Mouse (Mus musculus) heart, embryonic 15.5 days (tissue): Measurements from ENCODE around the gene Cdhr2. TPM values are rescaled to one million over a fixed set of nuclear protein-coding genes. Genes with fewer than 3 reads are reported as not detected.

Experiments
- ATAC-seq: fragments of 200-750 bp; cut with Nextera tagmentation; replicated peaks from 2 replicates; pipeline ENCODE4 v1.8.0; 2017; ENCODE audit warnings: low read depth, moderate TSS enrichment; ENCODE audit not compliant: insufficient number of reproducible peaks, insufficient read depth, low FRiP score
- H3K27ac ChIP-seq: fragments of 300-500 bp; sonication (generic); 2 replicates; pipeline ENCODE4 v1.5.1; 2015; ENCODE audit warnings: mild to moderate bottlenecking, inconsistent platforms
- H3K27me3 ChIP-seq: fragments of 300-500 bp; sonication (generic); 2 replicates; pipeline ENCODE4 v1.6.1; 2015; ENCODE audit warnings: inconsistent platforms
- H3K36me3 ChIP-seq: fragments of 300-500 bp; sonication (generic); 2 replicates; pipeline ENCODE4 v1.6.1; 2015; ENCODE audit warnings: mild to moderate bottlenecking, inconsistent platforms
- H3K4me1 ChIP-seq: fragments of 300-500 bp; sonication (generic); replicated peaks from 2 replicates; pipeline ENCODE4 v1.6.1; 2015; ENCODE audit warnings: inconsistent platforms
- H3K4me2 ChIP-seq: fragments of 300-500 bp; sonication (generic); 2 replicates; pipeline ENCODE4 v1.6.1; 2015; ENCODE audit warnings: inconsistent platforms, mild to moderate bottlenecking, moderate library complexity
- H3K4me3 ChIP-seq: fragments of 300-500 bp; sonication (generic); 2 replicates; pipeline ENCODE4 v1.5.1; 2015; ENCODE audit warnings: mild to moderate bottlenecking, inconsistent platforms
- H3K9ac ChIP-seq: fragments of 300-500 bp; sonication (generic); 2 replicates; pipeline ENCODE4 v1.6.1; 2015; ENCODE audit warnings: mild to moderate bottlenecking, inconsistent platforms
- H3K9me3 ChIP-seq: fragments of 300-500 bp; sonication (generic); replicated peaks from 2 replicates; pipeline ENCODE4 v1.6.1; 2016; ENCODE audit warnings: inconsistent platforms
- WGBS: fragments of 180-500 bp; shearing (Covaris S2); methylation state at CpG from one replicate; pipeline ENCODE4 v1.1.7; 2015; ENCODE audit warnings: mixed read lengths; 5-methylcytosine and 5-hydroxymethylcytosine counted together
- polyA plus RNA-seq: library from polyadenylated mRNA; unstranded; fragments of >200 nt; fragmentation: Nextera tagmentation; extraction: Ambion mirVana; gene quantifications from 2 replicates; pipeline ENCODE4 v1.2.1, GENCODE M21; 2015

The Cdhr2 gene
- polyA plus RNA-seq, 1 experiment from 2014 or later = 0.04 TPM

DNA sequence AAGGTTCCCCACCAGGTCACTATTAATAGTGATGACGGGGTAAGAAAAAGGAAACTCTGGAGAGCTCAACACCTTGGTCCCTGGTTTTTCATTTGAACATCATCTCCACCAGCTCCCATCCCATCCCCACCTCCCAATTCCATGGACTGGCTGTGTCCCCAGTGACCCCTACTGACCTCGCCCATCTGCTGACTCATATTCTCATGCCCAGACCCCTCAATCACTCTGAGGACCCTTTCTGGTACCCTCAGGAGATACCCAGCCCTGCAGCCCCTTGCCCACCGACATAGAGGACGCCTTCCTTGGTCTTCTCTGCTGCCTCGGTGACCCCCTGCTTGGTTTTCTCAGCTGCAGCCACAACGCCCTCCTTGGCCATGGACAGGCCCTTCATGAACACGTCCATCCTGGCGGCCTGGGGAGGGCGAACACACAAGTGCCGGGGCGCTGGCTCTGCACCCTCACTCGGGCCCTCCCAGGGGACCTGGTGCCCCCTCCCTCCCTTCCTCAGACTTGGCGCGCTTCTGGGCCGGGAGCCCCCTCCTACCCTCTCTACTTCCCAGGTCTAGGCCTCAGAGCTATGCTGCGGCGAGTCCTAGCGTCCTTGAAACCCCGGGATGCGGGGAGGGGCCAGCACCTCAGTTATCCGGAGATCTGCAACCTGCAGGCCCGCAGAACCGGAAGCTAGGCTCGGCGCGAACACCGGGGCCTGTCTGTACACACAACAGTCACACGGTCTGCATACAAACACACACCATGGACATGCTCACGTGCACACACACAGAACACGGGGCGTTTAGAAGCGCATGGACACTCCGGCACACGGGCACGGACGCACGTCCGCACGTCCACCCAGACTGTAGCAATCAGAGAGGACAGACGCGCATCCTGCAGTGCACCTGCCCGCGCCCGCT lies 64.3 kb downstream of the Cdhr2 start:
- WGBS = 4% methylated on average over 44 of the region's 44 CpGs
- Histone ChIP-seq H3K4me3 (peak overlapping the region; percentile 31), H3K9me3 (no peaks in the 10 kb centered on the region), H3K9ac (no peak overlapping the region), H3K4me1 (peaks cover 10% of the 10 kb centered on the region), H3K4me2 (peak overlapping the region; percentile 57), H3K27ac (no peak overlapping the region), H3K27me3 (peaks cover 72% of the 10 kb centered on the region), H3K36me3 (no peaks in the 10 kb centered on the region)
- no peak for ATAC-seq

DNA sequence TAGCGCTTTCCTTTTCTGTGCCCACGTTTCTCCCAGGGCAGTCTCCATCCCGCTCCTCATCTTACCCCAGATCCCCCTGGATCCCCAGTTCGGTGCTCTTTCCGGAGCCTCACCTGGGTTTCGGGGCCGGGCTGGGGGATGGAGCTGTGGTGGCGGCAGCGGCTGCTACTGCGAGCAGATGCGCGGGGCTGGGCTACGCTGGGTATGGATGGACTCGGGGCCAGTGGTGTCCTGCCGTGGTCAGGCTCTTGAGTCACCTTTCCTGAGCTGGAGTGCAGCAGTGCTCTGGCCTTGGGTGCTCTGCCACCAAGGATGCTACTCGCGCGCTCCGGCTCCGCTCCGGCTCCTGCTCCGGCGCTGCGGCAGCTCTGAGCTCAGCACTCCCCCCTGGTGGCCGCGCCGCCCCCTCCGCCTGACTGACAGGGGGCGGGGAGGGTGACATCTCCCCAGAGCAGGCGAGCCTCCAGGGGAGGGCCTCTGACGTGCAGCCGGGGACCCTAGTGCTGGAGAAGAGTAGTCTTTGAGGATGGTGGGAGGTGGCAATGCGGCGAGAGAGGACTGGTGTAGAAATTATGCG lies 65.0 kb downstream of the Cdhr2 start, which contains the start of gene Sncb:
Gene Sncb (minus strand): TSS at position 404 of the 577 bp plus-strand sequence.
- H3K36me3 ChIP-seq = no peaks in the 10 kb centered on the region
- H3K4me2 ChIP-seq = peak within 1 kb of the TSS; percentile 57
- peaks cover 64% of the 10 kb centered on the region for H3K27me3 ChIP-seq
- 0 out of 2 replicates have a peak, but pooled peaks have one; percentile 31 for ATAC-seq
- no peaks in the 10 kb centered on the region for H3K9me3 ChIP-seq
- no peak within 1 kb of the TSS for H3K27ac ChIP-seq
- H3K4me1 ChIP-seq = peaks cover 10% of the 10 kb centered on the region
- WGBS = 2% methylated on average over 33 of the region's 35 CpGs
- H3K4me3 ChIP-seq = peak within 1 kb of the TSS; percentile 31
- H3K9ac ChIP-seq = no peak within 1 kb of the TSS

DNA sequence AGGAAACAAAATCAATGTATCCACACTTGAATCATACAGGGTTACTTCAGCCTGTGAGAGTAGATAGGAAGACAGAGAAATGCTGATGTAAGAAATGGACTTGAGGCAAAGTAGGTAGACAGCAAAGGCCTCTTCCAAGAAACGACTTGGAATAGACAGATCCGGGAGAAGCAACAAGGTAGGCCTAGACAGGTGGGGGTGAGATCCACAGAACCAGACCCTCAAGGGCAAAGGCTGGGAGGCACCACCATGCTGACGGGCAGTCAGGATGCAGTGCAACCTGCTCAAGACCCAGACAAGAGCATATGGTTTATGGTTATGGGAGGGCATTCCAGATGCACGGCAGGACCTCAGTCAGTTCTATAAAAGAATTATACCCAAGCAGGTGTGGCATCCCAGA lies 65.8 kb downstream of the Cdhr2 start:
- Histone ChIP-seq H3K4me1 (peaks cover 10% of the 10 kb centered on the region), H3K27me3 (peaks cover 58% of the 10 kb centered on the region), H3K27ac (no peak overlapping the region), H3K4me2 (no peak overlapping the region), H3K4me3 (no peak overlapping the region), H3K9me3 (no peaks in the 10 kb centered on the region), H3K9ac (no peak overlapping the region), H3K36me3 (no peaks in the 10 kb centered on the region)
- 78% methylated on average over 4 of the region's 4 CpGs for WGBS
- ATAC-seq = no peak

DNA sequence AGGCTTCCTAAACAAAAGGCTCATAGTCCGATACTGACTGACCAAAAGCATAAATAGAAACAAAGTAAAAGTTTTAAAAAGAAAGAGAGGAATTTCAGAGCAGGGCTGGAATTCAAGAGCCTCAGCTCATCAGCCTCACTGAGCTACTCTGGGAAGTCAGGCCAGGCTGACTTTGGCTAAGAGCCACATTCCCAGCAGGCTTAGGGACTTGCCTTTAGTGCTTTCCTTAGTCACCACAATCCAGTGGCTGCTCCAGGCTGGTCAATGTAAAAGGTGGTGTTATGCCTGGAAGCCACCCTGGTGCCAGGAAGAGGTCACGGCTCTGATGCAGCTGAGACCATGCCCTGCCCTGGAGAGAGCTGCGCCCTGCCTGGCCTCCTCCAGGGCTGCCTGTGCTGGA lies 79.3 kb downstream of the Cdhr2 start:
- no peak for ATAC-seq
- 63% methylated on average over 3 of the region's 3 CpGs for WGBS
- Histone ChIP-seq H3K36me3 (no peaks in the 10 kb centered on the region), H3K9me3 (no peaks in the 10 kb centered on the region), H3K4me3 (no peak overlapping the region), H3K27ac (no peak overlapping the region), H3K9ac (no peak overlapping the region), H3K27me3 (peaks cover 9% of the 10 kb centered on the region; the same call in 1 of the 2 replicates), H3K4me2 (no peak overlapping the region), H3K4me1 (peaks cover 4% of the 10 kb centered on the region; the same call in 1 of the 2 replicates)

DNA sequence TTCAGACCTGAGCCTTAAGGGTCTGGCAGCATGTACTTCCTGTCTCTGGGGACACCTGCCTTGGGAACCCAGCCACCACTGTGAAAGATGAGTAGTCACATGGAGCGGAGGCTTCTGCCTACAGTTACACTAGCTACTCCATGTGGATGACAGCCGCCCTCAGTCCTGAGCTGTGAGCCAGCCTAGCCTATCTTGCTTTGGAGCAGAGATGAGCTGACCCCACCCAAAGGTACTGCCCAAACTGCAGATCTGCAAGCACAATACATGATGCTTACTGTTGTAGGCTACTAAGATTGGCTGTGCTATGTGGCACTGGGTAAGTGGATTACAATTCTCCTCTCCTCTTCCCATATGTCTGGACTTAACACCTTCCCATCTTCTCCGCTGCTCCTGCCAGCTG lies 79.8 kb downstream of the Cdhr2 start:
- Histone ChIP-seq H3K4me1 (peaks cover 4% of the 10 kb centered on the region; the same call in 1 of the 2 replicates), H3K36me3 (no peaks in the 10 kb centered on the region), H3K4me2 (no peak overlapping the region), H3K27ac (no peak overlapping the region), H3K4me3 (no peak overlapping the region), H3K27me3 (peaks cover 9% of the 10 kb centered on the region; the same call in 1 of the 2 replicates), H3K9me3 (no peaks in the 10 kb centered on the region), H3K9ac (no peak overlapping the region)
- WGBS = 78% methylated on average over 3 of the region's 3 CpGs
- no peak for ATAC-seq

DNA sequence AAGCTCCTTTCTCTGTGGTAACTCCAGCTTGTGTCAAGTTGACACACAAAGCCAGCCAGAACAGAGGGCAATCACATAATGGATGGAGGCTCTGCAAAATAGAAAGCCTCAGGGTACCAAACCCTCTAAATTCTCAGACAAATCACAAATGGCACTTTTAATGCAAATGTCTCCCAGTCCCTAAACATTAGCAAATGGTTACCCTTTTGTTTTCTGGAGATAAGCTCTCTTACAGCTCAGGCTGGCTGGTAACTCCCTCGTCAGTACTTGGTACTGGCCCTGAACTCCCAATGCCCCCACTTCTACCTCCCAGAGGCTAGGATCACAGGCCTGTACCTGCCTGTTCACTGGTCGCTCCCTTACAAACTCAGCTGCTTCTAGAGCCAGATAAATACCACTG lies 82.0 kb downstream of the Cdhr2 start:
- Histone ChIP-seq H3K9me3 (no peaks in the 10 kb centered on the region), H3K36me3 (no peaks in the 10 kb centered on the region), H3K9ac (no peak overlapping the region), H3K4me3 (no peak overlapping the region), H3K27me3 (peaks cover 9% of the 10 kb centered on the region; the same call in 1 of the 2 replicates), H3K4me2 (no peak overlapping the region), H3K4me1 (peaks cover 4% of the 10 kb centered on the region; the same call in 1 of the 2 replicates), H3K27ac (no peak overlapping the region)
- 46% methylated on average over 2 of the region's 2 CpGs for WGBS
- ATAC-seq = no peak

DNA sequence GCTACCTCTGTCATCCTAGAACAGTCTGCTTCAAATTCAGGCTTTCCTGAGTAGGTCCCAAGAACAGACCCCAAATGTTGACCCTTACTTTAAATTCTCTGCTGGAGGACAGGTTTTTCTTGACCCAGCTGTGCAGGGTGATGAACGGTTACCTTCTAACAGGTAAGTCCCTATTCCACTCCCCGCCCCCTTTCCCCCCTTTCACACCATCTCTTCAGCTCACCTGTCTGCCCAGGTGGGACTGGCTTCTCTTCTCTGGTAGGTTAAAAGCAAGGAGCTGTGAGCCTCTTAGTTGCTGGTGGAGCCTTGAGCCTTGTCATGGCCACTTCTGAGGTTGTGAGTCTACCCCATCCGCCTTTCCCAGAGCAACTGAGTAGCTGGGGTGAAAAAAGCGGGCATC lies 82.4 kb downstream of the Cdhr2 start, which contains the start of gene Eif4e1b:
Gene Eif4e1b (plus strand): TSS at position 301 of the 400 bp plus-strand sequence.
- Histone ChIP-seq H3K27me3 (peaks cover 11% of the 10 kb centered on the region; the same call in 1 of the 2 replicates), H3K27ac (no peak within 1 kb of the TSS), H3K4me2 (no peak within 1 kb of the TSS), H3K4me3 (no peak within 1 kb of the TSS), H3K9ac (no peak within 1 kb of the TSS), H3K36me3 (no peaks in the 10 kb centered on the region), H3K4me1 (peaks cover 4% of the 10 kb centered on the region; the same call in 1 of the 2 replicates), H3K9me3 (no peaks in the 10 kb centered on the region)
- 74% methylated on average over 4 of the region's 4 CpGs for WGBS
- no peak for ATAC-seq

Other genes with a start within 250 kb of the Cdhr2 start
- 62.0 and 74.9 TPM in 2 replicates for gene Thoc3, start 232.6 kb upstream of the Cdhr2 start, polyA plus RNA-seq
- 3.4 and 4.6 TPM in 2 replicates for gene Simc1, start 197.7 kb upstream of the Cdhr2 start, polyA plus RNA-seq
- 111 and 124 TPM in 2 replicates for gene 4833439L19Rik, start 136.0 kb upstream of the Cdhr2 start, polyA plus RNA-seq
- 16.4 and 21.1 TPM in 2 replicates for gene Arl10, start 126.4 kb upstream of the Cdhr2 start, polyA plus RNA-seq
- gene Nop16, start 111.4 kb upstream of the Cdhr2 start, polyA plus RNA-seq = 45.5 and 52.0 TPM in 2 replicates
- 246 and 315 TPM in 2 replicates for gene Higd2a, start 111.3 kb upstream of the Cdhr2 start, polyA plus RNA-seq
- 47.1 and 55.7 TPM in 2 replicates for gene Cltb, start 90.1 kb upstream of the Cdhr2 start, polyA plus RNA-seq
- gene Faf2, start 79.7 kb upstream of the Cdhr2 start, polyA plus RNA-seq = 38.3 and 48.9 TPM in 2 replicates
- 48.8 and 52.9 TPM in 2 replicates for gene Rnf44, start 7.6 kb upstream of the Cdhr2 start, polyA plus RNA-seq
- gene Gprin1, start 48.4 kb downstream of the Cdhr2 start, polyA plus RNA-seq = 0.05 and 0.32 TPM in 2 replicates
- gene Sncb, start 65.1 kb downstream of the Cdhr2 start, polyA plus RNA-seq = not detected in 2 replicates
- not detected in 2 replicates for gene Eif4e1b, start 82.5 kb downstream of the Cdhr2 start, polyA plus RNA-seq
- 4.4 and 7.3 TPM in 2 replicates for gene Tspan17, start 87.9 kb downstream of the Cdhr2 start, polyA plus RNA-seq
- 1.3 and 2.8 TPM in 2 replicates for gene Unc5a, start 247.9 kb downstream of the Cdhr2 start, polyA plus RNA-seq